Mouse (Mus musculus) cerebellum, postnatal 36 days (tissue): ENCODE data around the gene Kcnh1.

Source experiments
- DNase-seq, 2 experiments: peaks; one replicate each; pipeline ENCODE4 v3.0.0; 2021 to 2022; ENCODE audit warnings: mixed read lengths in 2 of 2

Gene Kcnh1

DNA sequence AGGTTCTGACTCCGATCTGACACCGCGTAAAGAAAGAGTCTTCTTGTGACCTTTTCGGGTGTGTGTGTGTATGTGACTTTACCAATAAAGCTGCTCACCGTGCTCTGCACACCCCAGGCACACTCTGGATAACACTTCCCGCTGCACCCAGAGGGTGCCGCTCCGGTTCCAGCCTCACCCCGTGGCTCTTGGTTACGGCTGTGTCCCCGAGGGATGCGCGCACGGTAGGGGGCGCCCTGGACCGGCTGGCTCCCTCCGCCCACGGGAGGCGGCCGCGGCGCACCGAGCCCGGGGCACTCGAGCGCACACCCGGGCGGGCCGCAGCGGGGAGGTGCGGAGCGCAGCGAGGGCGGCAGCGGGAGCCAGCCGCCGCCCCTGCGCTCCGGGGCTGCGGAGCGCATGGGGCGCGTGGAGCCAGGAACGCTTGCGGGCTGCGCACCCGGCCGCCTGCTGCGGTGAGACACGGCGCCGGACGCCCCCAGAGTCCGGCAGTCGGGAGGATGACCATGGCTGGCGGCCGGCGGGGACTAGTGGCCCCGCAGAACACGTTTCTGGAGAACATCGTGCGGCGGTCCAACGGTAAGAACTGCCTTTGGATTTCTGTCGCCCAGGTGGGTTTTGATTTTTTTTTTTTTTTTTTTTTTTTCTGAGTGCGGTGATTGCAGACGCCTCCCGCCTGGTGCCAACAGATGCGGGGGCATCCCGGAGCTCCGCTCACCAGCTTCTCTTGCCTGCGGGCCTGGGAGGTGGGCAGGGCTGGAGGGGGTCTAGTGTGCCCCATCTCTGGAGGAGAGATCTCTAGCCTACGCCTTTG lies at the start of gene Kcnh1:
Gene Kcnh1 (plus strand): TSS at position 267 of the 814 bp plus-strand sequence.
- peak; percentile 92 to 96 for DNase-seq

DNA sequence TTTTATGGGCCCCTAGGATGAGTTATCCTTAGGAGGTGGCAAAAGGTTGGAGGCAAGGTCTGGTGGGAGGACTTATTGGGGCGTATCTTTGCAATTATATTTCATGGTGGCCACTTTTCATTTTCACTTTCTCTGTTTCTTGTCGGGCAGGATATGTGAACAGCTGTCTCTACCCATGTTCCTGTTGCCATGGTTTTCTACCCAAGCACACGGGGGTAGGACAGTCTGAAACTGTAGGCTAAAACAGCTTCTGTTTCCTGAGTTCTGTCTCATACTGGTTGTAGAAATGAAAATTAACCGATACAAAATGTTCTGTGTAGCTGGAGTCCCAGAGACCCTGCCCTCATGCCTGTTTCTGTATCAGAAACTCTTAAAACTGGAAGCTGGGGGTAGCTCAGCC lies 39.4 kb upstream of the Kcnh1 start:
- no peak for DNase-seq

GRCm38 (mm10) chr1:192171477-192171876 lies 19.1 kb upstream of the Kcnh1 start:
- no peak for DNase-seq

DNA sequence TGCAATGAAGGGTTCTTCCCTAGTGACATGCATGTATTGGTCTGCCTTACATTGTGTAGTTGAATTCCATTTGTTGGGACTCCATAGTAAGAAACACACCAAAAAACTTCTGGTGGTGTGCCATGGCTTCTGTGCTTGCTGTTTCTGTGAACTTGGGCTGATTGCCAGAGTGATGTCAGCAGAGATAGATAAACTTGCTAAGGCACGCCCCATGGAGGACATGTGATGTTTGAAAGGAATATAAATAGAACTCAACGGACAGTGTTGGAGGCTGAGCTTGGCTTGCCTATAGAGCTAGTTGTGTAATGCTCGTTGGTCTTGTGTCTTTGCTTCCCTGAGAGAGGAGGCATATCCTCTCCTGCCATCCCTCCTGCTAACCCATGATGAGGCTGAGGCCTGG lies 10.7 kb upstream of the Kcnh1 start:
- DNase-seq, result no peak

DNA sequence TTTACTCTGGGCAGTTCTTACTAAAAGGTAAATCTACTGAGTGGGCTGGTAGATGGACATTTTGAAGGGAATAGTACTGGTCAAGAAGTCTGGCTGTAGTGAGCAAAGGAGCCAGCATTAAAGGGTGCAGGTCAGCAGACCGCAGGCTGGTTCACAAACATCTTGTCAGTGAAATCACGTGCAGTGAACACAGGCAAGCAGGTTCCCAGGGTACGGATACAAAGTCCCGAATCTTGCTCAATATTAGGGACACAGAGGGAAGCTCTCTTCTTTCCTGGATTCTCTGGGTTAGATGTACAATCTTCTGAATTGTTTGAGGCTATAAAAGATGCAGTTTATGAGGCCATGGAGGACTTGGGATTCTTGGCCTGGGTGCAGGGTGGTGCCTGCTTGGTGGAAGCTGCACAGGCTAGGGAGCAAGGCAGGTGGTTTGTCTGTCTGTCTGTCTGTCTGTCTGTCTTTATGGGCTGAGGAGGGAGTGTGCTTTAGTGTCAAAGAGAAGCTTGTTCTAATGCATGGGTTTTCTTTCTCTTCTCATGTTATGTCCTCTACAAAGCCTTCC lies 8.8 kb upstream of the Kcnh1 start:
- no peak for DNase-seq

DNA sequence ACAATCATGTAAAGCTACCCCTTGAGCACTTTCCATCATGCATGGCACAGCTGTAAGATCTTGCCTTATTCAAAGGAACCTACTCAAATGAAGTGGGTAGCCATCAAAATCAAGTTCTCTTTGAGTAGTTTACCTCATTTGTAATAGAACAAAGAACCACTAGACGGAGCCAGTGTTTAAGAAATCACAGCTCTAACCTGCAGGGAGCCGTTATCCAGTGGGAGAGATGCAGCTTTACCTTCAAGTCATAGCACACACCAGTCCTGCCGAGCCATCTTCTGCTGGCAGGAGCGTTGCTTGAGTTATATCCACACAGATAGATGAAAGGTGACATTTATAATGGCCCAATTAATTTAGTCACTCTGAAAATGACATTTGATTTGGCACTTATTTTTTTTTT lies 1.5 kb upstream of the Kcnh1 start:
- peak; percentile 46 to 66 for DNase-seq

GRCm38 (mm10) chr1:192189771-192190170 lies 803 bp upstream of the Kcnh1 start:
- peak; percentile 57 to 62 for DNase-seq

DNA sequence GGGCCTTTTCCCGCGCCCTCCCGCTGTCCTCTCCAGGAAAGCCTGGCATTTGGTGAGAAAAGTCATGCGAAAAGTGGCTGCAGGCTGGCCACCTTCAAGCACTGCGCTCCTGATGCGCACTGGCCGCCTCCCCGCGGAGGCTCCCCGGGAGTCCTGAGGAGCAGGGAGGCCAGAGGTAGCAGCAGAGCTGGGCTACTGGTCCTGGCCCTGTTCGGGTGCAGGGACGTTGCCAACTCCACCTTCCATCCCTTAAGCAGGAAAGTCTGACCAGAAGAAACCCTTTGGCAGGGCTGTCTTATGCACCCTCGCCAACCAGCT lies 707 bp downstream of the Kcnh1 start:
- DNase-seq, result peak; percentile 55 to 67

DNA sequence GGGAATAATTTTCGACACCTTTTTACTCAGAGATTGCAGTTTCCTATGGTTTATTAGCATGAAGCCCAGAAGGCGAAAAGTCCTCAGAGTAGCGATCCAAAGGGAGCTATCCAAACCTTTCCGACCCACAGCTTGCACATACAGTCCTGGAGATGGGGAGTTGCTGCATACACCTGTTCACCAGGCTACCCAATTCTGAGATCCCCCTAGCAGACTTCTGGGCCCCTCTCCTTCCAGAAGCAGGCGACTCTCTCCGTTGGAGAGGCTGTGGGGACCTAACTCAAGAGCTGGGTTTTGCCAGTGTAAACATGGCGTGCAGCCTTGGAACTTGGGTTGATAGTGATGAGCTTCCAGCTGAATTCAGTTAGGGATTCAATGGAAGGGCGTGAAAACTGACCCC lies 1.3 kb downstream of the Kcnh1 start:
- DNase-seq, result peak; percentile 21 to 38

GRCm38 (mm10) chr1:192192710-192193109 lies 2.1 kb downstream of the Kcnh1 start:
- DNase-seq, result peak; percentile 24 to 40

DNA sequence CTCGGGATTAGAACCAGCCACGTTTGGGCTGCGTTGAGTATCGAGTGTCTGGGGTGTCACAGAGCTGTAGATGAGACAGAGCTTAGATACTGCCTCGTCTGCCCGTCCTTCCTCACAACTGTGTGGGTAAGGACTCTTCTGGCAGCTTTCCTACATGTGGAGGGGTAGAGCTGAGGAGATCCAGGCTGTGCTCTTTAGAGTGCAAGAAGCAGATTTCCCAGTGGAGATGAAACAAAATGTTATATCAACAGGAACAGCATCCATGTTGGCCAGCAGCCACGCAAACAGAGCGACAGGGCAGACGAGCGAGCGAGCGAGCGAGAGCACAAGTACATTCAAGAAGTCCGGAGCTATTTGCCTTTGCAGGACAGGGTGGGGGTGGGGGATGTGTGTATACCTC lies 3.1 kb downstream of the Kcnh1 start:
- peak; percentile 36 to 39 for DNase-seq

DNA sequence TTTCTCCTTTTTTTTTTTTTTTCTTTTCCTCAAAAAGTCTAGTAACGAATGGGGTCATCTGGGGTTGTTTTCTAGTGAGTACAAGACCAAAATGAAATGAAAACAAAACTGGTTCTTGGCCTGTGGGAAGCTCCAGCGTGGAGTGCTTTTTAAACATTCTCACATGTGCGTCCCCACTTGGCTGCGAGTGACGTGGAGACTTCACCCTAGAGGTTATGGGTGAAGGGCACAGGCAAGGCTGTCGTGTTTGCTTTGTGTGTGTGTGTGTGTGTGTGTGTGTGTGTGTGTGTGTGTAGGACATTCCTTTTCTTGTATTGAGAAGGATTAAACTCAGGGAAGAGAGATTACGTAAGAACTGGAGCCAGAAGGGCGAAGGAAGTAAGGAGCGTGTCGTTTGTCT lies 6.9 kb downstream of the Kcnh1 start:
- DNase-seq, result no peak

DNA sequence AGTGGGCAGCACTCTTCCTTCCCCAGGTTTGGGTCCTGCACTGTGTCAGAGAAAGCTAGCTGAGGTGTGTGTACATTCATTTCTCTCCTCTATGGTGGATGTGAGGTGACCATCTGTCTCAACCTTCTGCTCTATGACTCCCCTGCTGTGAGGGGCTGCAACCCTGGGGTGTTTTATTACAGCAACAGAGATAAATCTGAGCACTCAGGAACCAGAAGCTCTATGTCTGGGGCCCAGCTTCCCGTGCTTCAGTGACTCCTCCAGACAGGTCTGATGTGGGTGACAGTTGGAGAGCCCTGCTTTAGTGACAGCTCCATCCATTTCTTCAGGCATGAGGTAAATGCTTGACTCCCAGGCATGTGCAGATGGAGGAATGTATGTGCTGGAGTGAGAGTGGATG lies 12.4 kb downstream of the Kcnh1 start:
- DNase-seq, result peak; percentile 75 to 79

DNA sequence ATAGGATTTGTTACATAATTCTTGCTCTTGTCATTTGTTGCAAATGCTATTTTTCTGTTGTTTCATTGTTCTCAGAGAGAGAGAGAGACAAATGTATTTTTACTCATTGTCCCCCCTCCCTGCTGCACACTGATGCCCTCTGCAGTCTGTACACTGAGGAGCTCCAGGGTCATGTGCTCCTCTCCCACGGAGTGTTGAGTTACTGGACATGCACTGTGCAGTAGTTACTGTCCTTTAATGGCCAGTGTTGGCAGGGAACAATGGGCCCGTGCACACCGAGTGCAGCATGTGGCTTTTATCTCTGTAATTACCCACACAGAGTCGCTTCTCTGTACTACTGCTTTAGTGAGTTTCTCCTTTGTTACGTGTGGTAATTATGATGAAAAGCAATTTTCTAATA lies 17.4 kb downstream of the Kcnh1 start:
- no peak for DNase-seq

DNA sequence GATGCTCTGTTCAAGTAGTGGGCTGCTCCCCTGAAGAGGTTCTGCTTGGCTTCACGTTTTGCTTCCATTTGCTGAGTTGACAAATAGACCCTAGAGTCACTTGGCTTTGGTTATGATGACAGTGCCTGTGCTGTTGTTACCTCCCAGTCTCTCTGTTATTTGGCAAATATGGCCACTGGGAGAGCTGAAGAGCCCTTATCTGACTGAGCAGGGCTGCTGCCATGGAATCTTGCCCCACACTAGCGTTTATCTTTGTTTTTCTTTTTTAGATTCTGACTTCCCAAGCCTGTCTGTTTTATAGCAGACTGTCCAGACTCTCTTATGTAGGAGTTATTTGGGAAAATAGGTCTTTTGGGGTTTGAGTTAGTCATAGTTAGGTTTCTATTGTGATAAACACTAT lies 21.9 kb downstream of the Kcnh1 start:
- DNase-seq, result no peak

- no peak for DNase-seq
These were observed 24.1 kb downstream of the Kcnh1 start for GRCm38 (mm10) chr1:192214666-192215065.

- no peak for DNase-seq
These were observed 29.6 kb downstream of the Kcnh1 start for GRCm38 (mm10) chr1:192220156-192220555.

DNA sequence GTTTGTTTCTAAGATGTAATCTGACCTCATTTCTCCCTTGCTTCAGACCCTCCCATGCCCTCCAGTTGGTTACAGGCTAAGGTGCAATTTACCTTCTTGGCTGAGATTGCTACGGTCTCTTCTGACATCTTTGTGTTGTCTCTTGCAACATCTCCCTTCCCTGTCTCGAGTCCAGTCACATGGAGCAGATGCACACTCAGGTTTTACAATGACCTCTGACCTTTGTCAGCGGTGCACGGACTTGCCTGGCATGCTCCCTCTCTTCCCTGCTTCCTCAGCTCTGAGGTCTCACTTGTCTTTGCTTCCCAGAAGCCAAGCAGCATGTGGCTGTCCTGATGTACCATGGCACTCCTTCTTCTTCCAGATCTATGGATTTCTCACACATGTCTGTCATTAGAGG lies 33.6 kb downstream of the Kcnh1 start:
- no peak for DNase-seq

DNA sequence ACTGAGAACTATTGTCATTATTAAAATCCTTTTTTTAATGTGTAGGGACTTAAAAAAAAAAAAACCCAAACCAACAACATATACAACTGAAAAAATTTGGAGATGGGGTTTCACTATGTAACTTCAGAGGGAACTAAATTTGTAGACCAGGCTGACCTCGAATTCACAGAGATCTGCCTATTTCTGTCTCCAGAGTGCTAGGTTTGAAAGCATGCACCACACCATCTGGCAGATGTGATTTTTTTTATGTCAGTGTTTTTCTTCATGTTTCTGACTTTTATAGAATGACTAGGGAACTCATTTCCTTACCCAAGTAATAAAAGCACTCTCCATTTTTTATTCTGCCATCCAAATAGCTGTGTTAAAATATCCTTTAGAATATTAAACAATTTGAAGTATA lies 42.1 kb downstream of the Kcnh1 start:
- DNase-seq, result no peak

DNA sequence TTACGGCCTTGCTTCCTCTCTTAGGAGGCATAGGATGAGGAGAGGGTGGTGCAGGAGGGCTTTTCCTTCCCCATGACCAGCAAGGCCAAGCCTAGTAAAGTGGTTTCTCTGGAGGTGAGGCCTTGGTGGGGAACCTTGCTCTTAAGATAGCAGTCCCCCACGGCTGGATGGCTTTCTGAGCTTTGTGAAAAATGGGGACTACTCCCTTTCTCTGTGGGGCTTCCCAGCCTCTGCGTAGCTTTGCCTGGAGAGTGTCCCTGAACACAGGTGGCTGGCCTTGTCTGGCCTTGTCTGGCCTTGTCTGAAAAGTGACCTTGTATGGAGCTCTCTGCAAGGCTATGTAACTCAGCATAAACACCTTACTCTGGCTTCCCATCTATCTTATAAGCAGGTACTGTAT lies 56.3 kb downstream of the Kcnh1 start:
- no peak for DNase-seq

DNA sequence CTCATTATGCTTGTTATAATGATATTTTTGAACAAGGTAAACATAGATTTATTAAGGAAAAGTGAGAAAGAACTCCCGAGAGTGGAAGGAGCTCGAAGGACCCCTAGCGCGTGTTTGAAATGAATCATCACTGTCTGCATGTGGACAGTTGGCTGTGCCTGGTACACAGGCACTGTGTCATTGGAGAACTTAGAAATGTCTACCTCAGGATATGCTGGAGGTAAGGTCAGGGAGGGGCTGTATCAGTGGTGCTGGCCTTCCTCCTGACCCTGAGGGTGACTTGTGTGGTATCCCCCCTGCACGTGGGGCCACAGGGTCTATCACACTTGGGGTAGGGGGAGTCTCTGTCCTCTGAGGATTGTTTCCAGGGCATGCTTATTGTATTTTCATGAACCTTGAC lies 68.6 kb downstream of the Kcnh1 start:
- DNase-seq, result no peak

DNA sequence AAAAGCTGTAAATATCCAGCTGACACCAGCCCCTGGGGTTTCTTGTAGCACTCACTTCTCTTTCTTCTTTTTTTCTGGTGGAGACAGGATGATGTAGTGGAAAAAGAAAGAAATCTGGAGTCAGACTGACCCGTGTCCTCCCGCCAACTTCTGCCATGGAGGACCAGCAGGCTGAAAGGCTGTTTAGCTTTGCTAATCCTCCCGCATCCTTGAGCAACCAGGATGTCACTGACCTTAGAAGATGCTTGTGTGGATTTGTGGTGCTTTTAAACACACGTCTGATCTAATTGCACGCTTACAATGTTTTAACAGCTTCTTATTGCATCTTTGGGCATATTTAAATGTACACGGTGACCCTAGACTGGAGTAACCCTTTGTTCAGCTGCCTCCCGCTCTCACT lies 69.0 kb downstream of the Kcnh1 start:
- DNase-seq, result no peak

DNA sequence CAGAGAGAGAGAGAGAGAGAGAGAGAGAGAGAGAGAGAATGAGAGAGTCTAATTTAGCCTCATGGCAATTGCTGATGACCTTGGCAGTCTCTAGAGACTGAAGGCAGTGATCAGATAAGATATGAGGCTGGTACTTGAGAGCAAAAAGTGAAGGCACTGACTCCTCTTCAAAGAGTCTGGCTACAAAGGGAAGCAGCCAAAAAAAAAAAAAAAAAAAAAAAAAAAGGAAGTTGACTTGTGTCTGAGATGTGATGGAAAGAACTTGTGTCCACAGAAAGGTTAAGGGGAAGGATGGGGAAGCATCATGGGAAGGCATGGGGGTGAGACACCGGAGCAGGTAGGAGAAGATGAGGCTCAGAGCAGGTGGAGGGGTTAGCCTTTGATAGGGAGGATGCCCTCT lies 75.1 kb downstream of the Kcnh1 start:
- DNase-seq, result no peak

- no peak for DNase-seq
These were observed 76.4 kb downstream of the Kcnh1 start for GRCm38 (mm10) chr1:192266956-192267355.

DNA sequence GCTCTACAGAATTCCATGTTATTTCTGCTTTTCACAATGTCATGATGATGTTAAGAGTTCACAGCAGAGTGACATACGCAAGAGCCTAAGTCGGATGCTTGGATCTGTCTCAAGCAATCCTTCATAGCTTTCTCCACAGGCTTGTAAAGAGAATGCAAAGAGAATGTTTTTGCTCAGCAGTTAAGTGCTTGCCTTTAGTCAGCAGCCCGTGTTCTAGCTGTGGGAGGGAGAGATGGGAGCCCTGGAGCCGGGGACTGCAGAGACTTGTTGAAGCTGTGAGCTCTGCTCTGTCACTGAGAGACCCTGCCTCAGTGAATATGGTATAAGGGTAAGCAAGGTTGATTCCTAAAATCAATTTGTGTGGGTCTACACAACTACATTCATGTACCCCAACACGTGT lies 78.3 kb downstream of the Kcnh1 start:
- no peak for DNase-seq
